Mouse (Mus musculus): Measurements from ENCODE around the gene Vash1. TPM values are rescaled to one million over a fixed set of nuclear protein-coding genes. Genes with fewer than 3 reads are reported as not detected.

Gene Vash1
- polyA plus RNA-seq, 1 experiment from 2014 or later = 34.0 TPM

DNA sequence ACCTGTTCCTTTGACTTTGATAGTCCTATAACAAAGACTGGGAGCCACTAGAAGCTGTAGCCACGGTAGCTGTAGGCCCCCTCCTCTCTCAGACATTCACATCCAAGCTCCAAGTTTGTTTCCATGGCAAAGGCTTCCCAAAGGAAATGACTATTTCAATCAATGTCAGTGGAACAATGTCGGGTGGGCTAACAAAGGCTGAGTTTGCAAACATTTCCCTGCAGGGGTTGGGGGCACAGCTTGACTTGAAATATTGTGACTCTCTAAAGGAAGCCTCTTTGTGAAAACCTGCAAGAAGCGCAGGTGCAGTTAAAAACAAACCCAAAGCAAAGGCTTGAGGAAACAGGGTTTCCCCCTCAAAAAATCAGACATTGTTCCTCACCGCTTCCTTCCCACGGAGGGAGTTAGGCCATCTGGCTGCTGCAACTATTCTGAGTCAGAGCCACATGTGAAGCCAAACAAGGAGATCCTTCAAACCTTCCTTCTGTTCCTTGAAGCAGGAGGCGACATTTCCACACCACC is 19.0 kb upstream of the Vash1 start:
- Histone ChIP-seq H3K27ac (replicated peaks) (peak overlapping the region; percentile 79), H3K4me2 (no peak overlapping the region), H3K9ac (0 out of 2 replicates have a peak overlapping the region, but pooled peaks have one; percentile 17), H3K9me3 (no peaks in the 10 kb centered on the region), H3K4me1 (replicated peaks) (peaks cover 14% of the 10 kb centered on the region), H3K36me3 (no peaks in the 10 kb centered on the region), H3K27me3 (no peaks in the 10 kb centered on the region), H3K4me3 (no peak overlapping the region)
- 4% methylated on average over 6 of the region's 6 CpGs for WGBS
- peak; percentile 74 for ATAC-seq (ENCODE audit: low read depth)

- no peaks in the 10 kb centered on the region for H3K27me3 ChIP-seq
- peaks cover 14% of the 10 kb centered on the region for H3K4me1 ChIP-seq (replicated peaks)
- H3K9me3 ChIP-seq = no peaks in the 10 kb centered on the region
- no peak overlapping the region for H3K4me2 ChIP-seq
- no peak overlapping the region for H3K4me3 ChIP-seq
- no peak for ATAC-seq (ENCODE audit: low read depth)
- 74% methylated on average over 2 of the region's 2 CpGs for WGBS
- no peak overlapping the region for H3K27ac ChIP-seq (replicated peaks)
- H3K36me3 ChIP-seq = no peaks in the 10 kb centered on the region
- H3K9ac ChIP-seq = no peak overlapping the region
Observed at GRCm38 (mm10) chr12:86660466-86660865, 18.0 kb upstream of the Vash1 start.

DNA sequence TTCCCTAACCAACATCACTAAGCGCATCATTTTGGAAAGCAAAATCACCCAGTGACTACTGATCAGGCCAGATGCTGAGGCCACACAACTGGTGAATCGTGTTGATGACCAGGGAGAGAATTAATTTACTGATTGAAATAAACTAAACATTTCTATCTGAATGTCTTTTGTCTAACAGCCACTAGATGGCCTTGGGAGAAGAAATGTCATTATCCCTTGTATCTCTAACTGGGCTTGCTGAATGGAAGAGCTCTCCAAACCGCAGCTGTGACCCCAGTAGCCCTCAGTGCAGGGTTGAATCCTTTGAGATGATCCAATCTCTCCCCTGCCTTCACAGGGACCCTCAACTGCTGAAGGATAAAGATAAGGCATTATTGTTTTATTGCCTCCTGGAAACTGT is 12.8 kb upstream of the Vash1 start:
- H3K4me1 ChIP-seq (replicated peaks) = no peaks in the 10 kb centered on the region; the same call in 1 of the 2 replicates
- H3K36me3 ChIP-seq = no peaks in the 10 kb centered on the region
- no peak overlapping the region for H3K9ac ChIP-seq
- no peak overlapping the region for H3K4me3 ChIP-seq
- WGBS = 62% methylated on average over 3 of the region's 3 CpGs
- no peak overlapping the region for H3K4me2 ChIP-seq
- H3K9me3 ChIP-seq = no peaks in the 10 kb centered on the region
- no peak for ATAC-seq (ENCODE audit: low read depth)
- H3K27me3 ChIP-seq = no peaks in the 10 kb centered on the region
- H3K27ac ChIP-seq (replicated peaks) = no peak overlapping the region

GRCm38 (mm10) chr12:86668404-86668803 is 10.1 kb upstream of the Vash1 start:
- Histone ChIP-seq H3K9ac (no peak overlapping the region), H3K9me3 (no peaks in the 10 kb centered on the region), H3K4me1 (replicated peaks) (no peaks in the 10 kb centered on the region), H3K4me3 (no peak overlapping the region), H3K27ac (replicated peaks) (no peak overlapping the region), H3K4me2 (no peak overlapping the region), H3K36me3 (no peaks in the 10 kb centered on the region), H3K27me3 (no peaks in the 10 kb centered on the region)
- 88% methylated on average over 2 of the region's 2 CpGs for WGBS
- no peak for ATAC-seq (ENCODE audit: low read depth)

- no peaks in the 10 kb centered on the region for H3K4me1 ChIP-seq (replicated peaks)
- H3K36me3 ChIP-seq = no peaks in the 10 kb centered on the region
- H3K4me3 ChIP-seq = no peak overlapping the region
- 85% methylated on average over 4 of the region's 4 CpGs for WGBS
- no peak overlapping the region for H3K4me2 ChIP-seq
- H3K27ac ChIP-seq (replicated peaks) = no peak overlapping the region
- no peak overlapping the region for H3K9ac ChIP-seq
- no peak for ATAC-seq (ENCODE audit: low read depth)
- no peaks in the 10 kb centered on the region for H3K27me3 ChIP-seq
- 0 out of 2 replicates have a peak, but pooled peaks cover 4% of the 10 kb centered on the region for H3K9me3 ChIP-seq
Observed at GRCm38 (mm10) chr12:86672105-86672504, 6.4 kb upstream of the Vash1 start.

GRCm38 (mm10) chr12:86672507-86672906 is 6.0 kb upstream of the Vash1 start:
- Histone ChIP-seq H3K4me3 (no peak overlapping the region), H3K27me3 (no peaks in the 10 kb centered on the region), H3K9me3 (0 out of 2 replicates have a peak, but pooled peaks cover 4% of the 10 kb centered on the region), H3K4me1 (replicated peaks) (no peaks in the 10 kb centered on the region), H3K4me2 (no peak overlapping the region), H3K36me3 (no peaks in the 10 kb centered on the region), H3K27ac (replicated peaks) (no peak overlapping the region), H3K9ac (no peak overlapping the region)
- 80% methylated on average over 5 of the region's 5 CpGs for WGBS
- no peak for ATAC-seq (ENCODE audit: low read depth)

DNA sequence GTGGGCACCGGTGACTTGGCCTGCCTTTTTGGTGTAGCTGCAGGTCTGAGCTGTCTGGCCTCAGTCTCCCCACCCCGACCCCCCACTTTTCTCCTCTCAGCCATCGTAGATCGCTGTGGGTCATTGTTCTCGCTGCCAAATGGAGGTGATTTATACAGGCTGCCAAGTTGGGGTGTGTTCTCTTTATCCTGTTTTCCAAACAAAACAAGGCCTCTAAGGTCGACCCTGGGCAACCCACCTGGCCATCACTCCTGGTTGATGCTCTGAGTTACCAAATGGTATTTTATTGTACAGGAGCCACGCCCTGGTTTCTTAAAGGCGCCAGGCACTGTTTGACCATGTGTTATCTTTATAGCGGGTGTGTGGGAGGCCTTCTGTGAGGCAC is 1.0 kb downstream of the Vash1 start:
- H3K27ac ChIP-seq (replicated peaks) = peak overlapping the region; percentile 99
- 0 out of 2 replicates have a peak, but pooled peaks cover 2% of the 10 kb centered on the region for H3K9me3 ChIP-seq
- peak; percentile 20; the same call in 1 of the 2 replicates for ATAC-seq (ENCODE audit: low read depth)
- H3K27me3 ChIP-seq = no peaks in the 10 kb centered on the region
- WGBS = 1% methylated on average over 9 of the region's 9 CpGs
- peaks cover 49% of the 10 kb centered on the region for H3K4me1 ChIP-seq (replicated peaks)
- peaks cover 20% of the 10 kb centered on the region for H3K36me3 ChIP-seq
- H3K4me2 ChIP-seq = peak overlapping the region; percentile 89
- peak overlapping the region; percentile 92 for H3K4me3 ChIP-seq
- peak overlapping the region; percentile 99 for H3K9ac ChIP-seq

- Histone ChIP-seq H3K9me3 (no peaks in the 10 kb centered on the region), H3K9ac (peak overlapping the region; percentile 99), H3K27me3 (no peaks in the 10 kb centered on the region), H3K4me3 (peak overlapping the region; percentile 92), H3K4me1 (replicated peaks) (peaks cover 54% of the 10 kb centered on the region), H3K27ac (replicated peaks) (peak overlapping the region; percentile 99), H3K36me3 (peaks cover 23% of the 10 kb centered on the region), H3K4me2 (peak overlapping the region; percentile 89)
- ATAC-seq (ENCODE audit: low read depth) = no peak; the same call in 1 of the 2 replicates
- 16% methylated on average over 12 of the region's 12 CpGs for WGBS
Observed at GRCm38 (mm10) chr12:86679991-86680491, 1.5 kb downstream of the Vash1 start.

- ATAC-seq (ENCODE audit: low read depth) = 0 out of 2 replicates have a peak, but pooled peaks have one; percentile 10
- no peaks in the 10 kb centered on the region for H3K27me3 ChIP-seq
- H3K4me2 ChIP-seq = peak overlapping the region; percentile 89
- peak overlapping the region; percentile 99 for H3K9ac ChIP-seq
- peak overlapping the region; percentile 92 for H3K4me3 ChIP-seq
- H3K36me3 ChIP-seq = peaks cover 29% of the 10 kb centered on the region
- no peaks in the 10 kb centered on the region for H3K9me3 ChIP-seq
- H3K4me1 ChIP-seq (replicated peaks) = peaks cover 60% of the 10 kb centered on the region
- H3K27ac ChIP-seq (replicated peaks) = peak overlapping the region; percentile 99
- 23% methylated on average over 11 of the region's 11 CpGs for WGBS
Observed at GRCm38 (mm10) chr12:86680591-86681193, 2.2 kb downstream of the Vash1 start.

DNA sequence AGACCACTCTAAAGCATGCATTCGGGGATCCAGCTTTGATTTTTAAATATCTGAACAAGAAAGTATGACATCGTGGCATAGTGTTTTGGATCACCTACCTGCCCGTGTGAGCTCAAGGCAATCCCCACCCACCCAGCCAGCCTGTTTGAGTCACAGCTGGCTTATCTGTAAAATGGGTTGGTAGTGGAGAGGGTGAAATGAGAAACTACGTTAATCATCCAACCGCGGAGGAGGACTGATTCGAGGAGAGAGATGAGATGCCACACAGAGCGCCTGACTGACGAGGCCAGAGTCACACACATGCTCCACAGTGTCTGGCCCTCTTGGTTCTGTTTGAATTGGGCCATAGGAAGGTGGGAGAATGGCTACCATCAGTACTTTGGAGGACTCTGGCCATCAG is 3.1 kb downstream of the Vash1 start:
- Histone ChIP-seq H3K9me3 (no peaks in the 10 kb centered on the region), H3K4me3 (peak overlapping the region; percentile 92), H3K27me3 (no peaks in the 10 kb centered on the region), H3K4me1 (replicated peaks) (peaks cover 63% of the 10 kb centered on the region), H3K27ac (replicated peaks) (no peak overlapping the region), H3K9ac (peak overlapping the region; percentile 55; the same call in 1 of the 2 replicates), H3K4me2 (peak overlapping the region; percentile 89), H3K36me3 (peaks cover 39% of the 10 kb centered on the region)
- ATAC-seq (ENCODE audit: low read depth) = no peak
- WGBS = 78% methylated on average over 9 of the region's 9 CpGs

DNA sequence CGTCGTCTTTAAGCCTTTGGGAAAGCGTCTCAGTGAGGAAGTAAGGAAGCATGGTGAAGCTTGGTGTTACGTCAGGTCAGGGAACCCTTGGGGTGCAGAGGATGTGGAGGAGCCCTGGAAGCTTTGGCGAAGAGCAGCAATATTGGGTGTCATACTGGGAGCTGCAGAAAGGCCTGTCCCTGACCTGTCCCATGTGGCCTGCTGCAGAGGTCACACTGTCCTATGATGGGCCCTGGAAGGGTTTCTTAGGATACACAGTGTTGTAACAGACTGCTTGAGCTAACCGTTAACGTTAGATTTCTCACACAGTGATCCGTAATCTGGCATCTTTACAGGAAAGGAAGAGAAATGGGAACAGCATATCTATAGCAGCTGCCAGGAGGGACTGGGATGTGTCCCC is 3.7 kb downstream of the Vash1 start:
- H3K4me3 ChIP-seq = peak overlapping the region; percentile 92
- peaks cover 44% of the 10 kb centered on the region for H3K36me3 ChIP-seq
- H3K27me3 ChIP-seq = no peaks in the 10 kb centered on the region
- H3K9ac ChIP-seq = peak overlapping the region; percentile 55
- H3K4me1 ChIP-seq (replicated peaks) = peaks cover 67% of the 10 kb centered on the region
- 79% methylated on average over 8 of the region's 8 CpGs for WGBS
- H3K4me2 ChIP-seq = peak overlapping the region; percentile 89
- no peak for ATAC-seq (ENCODE audit: low read depth)
- H3K27ac ChIP-seq (replicated peaks) = no peak overlapping the region
- no peaks in the 10 kb centered on the region for H3K9me3 ChIP-seq

DNA sequence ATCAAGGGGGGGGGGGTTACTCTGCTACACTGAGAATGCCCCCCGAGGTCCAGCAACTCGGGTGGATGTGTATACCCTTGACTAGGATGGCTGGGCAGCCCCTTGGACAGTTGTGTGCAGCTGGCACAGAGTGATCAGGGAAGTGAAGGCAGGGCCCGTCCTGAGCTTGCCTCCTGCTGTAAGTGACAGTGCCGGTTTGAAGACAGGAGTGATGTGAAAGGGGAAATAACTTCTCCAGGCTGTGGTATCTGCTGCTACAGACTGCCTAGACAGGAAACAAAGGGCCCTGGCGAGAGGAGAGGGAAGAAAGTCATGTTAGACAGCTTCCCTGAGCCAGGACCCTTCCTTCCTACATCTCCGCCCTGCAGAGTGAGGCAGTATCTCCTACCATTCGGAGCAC is 5.2 kb downstream of the Vash1 start:
- Histone ChIP-seq H3K4me1 (replicated peaks) (peaks cover 64% of the 10 kb centered on the region), H3K9me3 (no peaks in the 10 kb centered on the region), H3K4me2 (peak overlapping the region; percentile 89), H3K27me3 (no peaks in the 10 kb centered on the region), H3K9ac (no peak overlapping the region), H3K36me3 (peaks cover 59% of the 10 kb centered on the region), H3K4me3 (no peak overlapping the region), H3K27ac (replicated peaks) (no peak overlapping the region)
- 79% methylated on average over 7 of the region's 7 CpGs for WGBS
- no peak for ATAC-seq (ENCODE audit: low read depth)
